Comparison of ENCODE assay signal across 18 mouse cellular contexts in genomic region chr1:171515039-171515438, GRCm38 (mm10). TPM values are rescaled to one million over a fixed set of nuclear protein-coding genes. Genes with fewer than 3 reads are reported as not detected.
DNase-seq lines count a peak whose midpoint lies in the region; ATAC-seq and TF ChIP-seq lines count a peak whose summit lies in the region.
"Had no signal": no experiment of that assay in that cellular context is flagged by ENCODE, and none has a peak within 500 bp of the region (broad histone marks: within the 10 kb centered on the region; RNA-seq: fewer than 3 reads in every experiment).

No protein-coding gene starts in this region.

- peak; percentile 83 for ATAC-seq in megakaryocyte, adult 5-6 weeks (ENCODE audit: poor library complexity, severe bottlenecking)

- WGBS in spleen, adult 2 months: 61% methylated on average over 1 of the region's 1 CpGs

- no peaks in the 10 kb centered on the region for H3K27me3 ChIP-seq in spleen, adult 2 months (ENCODE audit: control insufficient read depth, insufficient read depth, low read length)
- H3K27me3 ChIP-seq: kidney, embryonic 15.5 days; limb, embryonic 15.5 days; neural tube, embryonic 12.5 days had no signal

- H3K4me3 ChIP-seq in spleen, adult 2 months (ENCODE audit: extremely low read depth, insufficient read depth, insufficient read length): no peak overlapping the region
- H3K4me3 ChIP-seq: kidney, embryonic 15.5 days; limb, embryonic 15.5 days; midbrain, embryonic 10.5 days; neural tube, embryonic 12.5 days had no signal

- peak; percentile 14 for DNase-seq in adrenal gland, postnatal 14 days
- no peak for DNase-seq in adrenal gland, postnatal 10 days
- peak in 1 of 2 experiments; percentile 29 for DNase-seq in spleen, adult 2 months (ENCODE audit: low read depth in 1 of 2, low spot score in 2 of 2)
- DNase-seq in spleen, adult 12 weeks (ENCODE audit: low spot score): no peak
- peak; percentile 60 for DNase-seq in thymus, postnatal 4 days
- DNase-seq in right cerebral cortex, postnatal 14 days: no peak
- no peak for DNase-seq in gastrocnemius, adult 18-20 months (ENCODE audit: low spot score)
- DNase-seq: cerebellum, adult 11-12 months; layer of hippocampus, adult 9-11 months had no signal

- H3K4me1 ChIP-seq in spleen, adult 2 months (ENCODE audit: control insufficient read depth, insufficient read depth, insufficient read length): no peaks in the 10 kb centered on the region
- H3K4me1 ChIP-seq: kidney, embryonic 15.5 days; limb, embryonic 15.5 days; neural tube, embryonic 12.5 days had no signal

- H3K36me3 ChIP-seq in spleen, adult 2 months (ENCODE audit: control insufficient read depth, insufficient read depth, low read length): no peaks in the 10 kb centered on the region
- H3K36me3 ChIP-seq: kidney, embryonic 15.5 days; limb, embryonic 15.5 days; midbrain, embryonic 10.5 days; neural tube, embryonic 12.5 days had no signal

- TF ChIP-seq POLR2A in spleen, adult 2 months (IDR thresholded peaks at IDR 0.05; ENCODE audit: low read depth, low read length): no peak

- no peak overlapping the region for H3K27ac ChIP-seq in spleen, adult 2 months (ENCODE audit: insufficient read depth, low read length)
- H3K27ac ChIP-seq: hindbrain, embryonic 14.5 days; kidney, embryonic 15.5 days; limb, embryonic 15.5 days; midbrain, embryonic 10.5 days; neural tube, embryonic 12.5 days had no signal

- TF ChIP-seq CTCF in spleen, adult 2 months (IDR thresholded peaks at IDR 0.05; ENCODE audit: extremely low read depth, insufficient read depth, insufficient read length, insufficient replicate concordance): peak; percentile 13; the same call in 1 of the 2 replicates

RNA-seq across cellular contexts. Expression of gene Alyref2, which starts 11.8 kb away (rescaled TPM):
- total RNA-seq in adrenal gland, postnatal 14 days (2021): 7.3 and 9.7 TPM in 2 replicates
- total RNA-seq in adrenal gland, postnatal 10 days (2021): 1 to 10 TPM; 5.9 to 6.7 TPM
- polyA plus RNA-seq in spleen, adult 2 months (2012; rRNA removed): 5.1 and 6.7 TPM in 2 replicates
- 8.7 and 11.4 TPM in 2 replicates for total RNA-seq in megakaryocyte, adult 5-6 weeks (2015)
- total RNA-seq in megakaryocyte, adult 5-6 weeks (2017): 12.7 and 13.2 TPM in 2 replicates
- 1 to 10 TPM; 1.3 to 1.4 TPM for total RNA-seq in gastrocnemius, adult 18-20 months (2021)

RNA-seq across cellular contexts. Expression of gene Itln1, which starts 20.1 kb away (rescaled TPM):
- not detected in 2 replicates for total RNA-seq in adrenal gland, postnatal 14 days (2021)
- not detected for total RNA-seq in adrenal gland, postnatal 10 days (2021)
- polyA plus RNA-seq in spleen, adult 2 months (2012; rRNA removed): 1.3 TPM in 1 of 2 replicates, not detected in the other
- total RNA-seq in megakaryocyte, adult 5-6 weeks (2015): not detected in 2 replicates
- total RNA-seq in megakaryocyte, adult 5-6 weeks (2017): not detected in 2 replicates
- not detected for total RNA-seq in gastrocnemius, adult 18-20 months (2021)
- total RNA-seq: adrenal gland, postnatal 4 days had no signal
- polyA plus RNA-seq: heart, embryonic 11.5 days; hindbrain, embryonic 14.5 days; kidney, embryonic 15.5 days; limb, embryonic 15.5 days; midbrain, embryonic 10.5 days; neural tube, embryonic 12.5 days; stomach, embryonic 14.5 days had no signal

RNA-seq across cellular contexts. Expression of gene Cd244a, which starts 44.0 kb away (rescaled TPM):
- 0.48 and 1.3 TPM in 2 replicates for total RNA-seq in adrenal gland, postnatal 14 days (2021)
- 1 to 10 TPM in 1 of 2 experiments, under 1 TPM in 1; 0.82 to 1.1 TPM for total RNA-seq in adrenal gland, postnatal 10 days (2021)
- polyA plus RNA-seq in spleen, adult 2 months (2012; rRNA removed): 5.7 and 6.8 TPM in 2 replicates
- 12.3 and 15.1 TPM in 2 replicates for total RNA-seq in megakaryocyte, adult 5-6 weeks (2015)
- total RNA-seq in megakaryocyte, adult 5-6 weeks (2017): 16.3 and 16.8 TPM in 2 replicates
- total RNA-seq in gastrocnemius, adult 18-20 months (2021): under 1 TPM in 1 of 2 experiments, not detected in 1; 0.09 TPM
- polyA plus RNA-seq: heart, embryonic 11.5 days; hindbrain, embryonic 14.5 days; midbrain, embryonic 10.5 days; neural tube, embryonic 12.5 days had no signal

Comparison
In these comparisons a context has a peak if more than half of its experiments do, and no peak if none do; other contexts are left out.
1. DNase-seq: peak in adrenal gland, postnatal 14 days (single experiment) and thymus, postnatal 4 days (single experiment); none in adrenal gland, postnatal 10 days (single experiment), spleen, adult 12 weeks (single experiment), right cerebral cortex, postnatal 14 days (single experiment) and gastrocnemius, adult 18-20 months (single experiment).